Mouse (Mus musculus): ENCODE data around the gene Dll1. TPM values are rescaled to one million over a fixed set of nuclear protein-coding genes. Genes with fewer than 3 reads are reported as not detected.

Gene Dll1
- polyA plus RNA-seq (2015; fragmentation: Nextera tagmentation; extraction: Ambion mirVana), result 4.5 and 6.4 TPM in 2 replicates

GRCm38 (mm10) chr17:15376494-15377181 lies at the start of gene Dll1:
Dll1 (minus strand) TSS chr17:15376872.
- no peak; the same call in 1 of the 2 replicates for ATAC-seq (ENCODE audit: borderline replicate concordance, extremely low read depth, low FRiP score, low TSS enrichment)
- WGBS, result 1% methylated on average over 36 of the region's 36 CpGs
- Histone ChIP-seq H3K4me1 (peaks cover 44% of the 10 kb centered on the region), H3K4me2 (peak within 1 kb of the TSS; percentile 100), H3K9ac (peak within 1 kb of the TSS; percentile 53), H3K27me3 (peaks cover 83% of the 10 kb centered on the region), H3K9me3 (no peaks in the 10 kb centered on the region), H3K36me3 (no peaks in the 10 kb centered on the region), H3K27ac (peak within 1 kb of the TSS; percentile 52; the same call in 1 of the 2 replicates), H3K4me3 (peak within 1 kb of the TSS; percentile 55)

- Histone ChIP-seq H3K36me3 (peaks cover 68% of the 10 kb centered on the region), H3K4me1 (no peaks in the 10 kb centered on the region), H3K27ac (no peak overlapping the region), H3K4me2 (no peak overlapping the region), H3K27me3 (no peaks in the 10 kb centered on the region), H3K4me3 (no peak overlapping the region), H3K9ac (no peak overlapping the region), H3K9me3 (no peaks in the 10 kb centered on the region)
- no peak for ATAC-seq (ENCODE audit: borderline replicate concordance, extremely low read depth, low FRiP score, low TSS enrichment)
- WGBS, result 85% methylated on average over 3 of the region's 3 CpGs
Observed at GRCm38 (mm10) chr17:15425931-15426330, 49.3 kb upstream of the Dll1 start.

- no peak overlapping the region for H3K27ac ChIP-seq
- H3K9ac ChIP-seq, result no peak overlapping the region
- no peaks in the 10 kb centered on the region for H3K4me1 ChIP-seq
- H3K4me2 ChIP-seq, result no peak overlapping the region
- 54% methylated on average over 8 of the region's 8 CpGs for WGBS
- no peak for ATAC-seq (ENCODE audit: borderline replicate concordance, extremely low read depth, low FRiP score, low TSS enrichment)
- no peak overlapping the region for H3K4me3 ChIP-seq
- peaks cover 70% of the 10 kb centered on the region for H3K36me3 ChIP-seq
- H3K27me3 ChIP-seq, result no peaks in the 10 kb centered on the region
- H3K9me3 ChIP-seq, result no peaks in the 10 kb centered on the region
Observed at GRCm38 (mm10) chr17:15423080-15423765, 46.6 kb upstream of the Dll1 start.

GRCm38 (mm10) chr17:15422666-15423065 lies 46.0 kb upstream of the Dll1 start:
- Histone ChIP-seq H3K9ac (no peak overlapping the region), H3K27me3 (no peaks in the 10 kb centered on the region), H3K9me3 (no peaks in the 10 kb centered on the region), H3K4me2 (no peak overlapping the region), H3K4me3 (no peak overlapping the region), H3K27ac (no peak overlapping the region), H3K36me3 (peaks cover 74% of the 10 kb centered on the region), H3K4me1 (no peaks in the 10 kb centered on the region)
- ATAC-seq (ENCODE audit: borderline replicate concordance, extremely low read depth, low FRiP score, low TSS enrichment), result no peak
- 90% methylated on average over 9 of the region's 9 CpGs for WGBS

GRCm38 (mm10) chr17:15421446-15421845 lies 44.8 kb upstream of the Dll1 start:
- H3K9me3 ChIP-seq, result no peaks in the 10 kb centered on the region
- no peak overlapping the region for H3K27ac ChIP-seq
- ATAC-seq (ENCODE audit: borderline replicate concordance, extremely low read depth, low FRiP score, low TSS enrichment), result no peak
- WGBS, result 96% methylated on average over 6 of the region's 6 CpGs
- peaks cover 78% of the 10 kb centered on the region for H3K36me3 ChIP-seq
- H3K27me3 ChIP-seq, result no peaks in the 10 kb centered on the region
- no peak overlapping the region for H3K4me2 ChIP-seq
- H3K4me3 ChIP-seq, result no peak overlapping the region
- no peak overlapping the region for H3K9ac ChIP-seq
- no peaks in the 10 kb centered on the region for H3K4me1 ChIP-seq

- 92% methylated on average over 8 of the region's 8 CpGs for WGBS
- H3K4me2 ChIP-seq, result no peak overlapping the region
- no peak overlapping the region for H3K27ac ChIP-seq
- no peaks in the 10 kb centered on the region for H3K27me3 ChIP-seq
- no peak overlapping the region for H3K4me3 ChIP-seq
- no peak overlapping the region for H3K9ac ChIP-seq
- no peaks in the 10 kb centered on the region for H3K4me1 ChIP-seq
- H3K36me3 ChIP-seq, result peaks cover 78% of the 10 kb centered on the region
- no peak for ATAC-seq (ENCODE audit: borderline replicate concordance, extremely low read depth, low FRiP score, low TSS enrichment)
- H3K9me3 ChIP-seq, result no peaks in the 10 kb centered on the region
Observed at GRCm38 (mm10) chr17:15420021-15420603, 43.4 kb upstream of the Dll1 start.

GRCm38 (mm10) chr17:15419534-15419933 lies 42.9 kb upstream of the Dll1 start:
- Histone ChIP-seq H3K36me3 (peaks cover 77% of the 10 kb centered on the region), H3K4me1 (no peaks in the 10 kb centered on the region), H3K4me3 (no peak overlapping the region), H3K9ac (no peak overlapping the region), H3K27me3 (no peaks in the 10 kb centered on the region), H3K9me3 (no peaks in the 10 kb centered on the region), H3K4me2 (no peak overlapping the region), H3K27ac (no peak overlapping the region)
- no peak for ATAC-seq (ENCODE audit: borderline replicate concordance, extremely low read depth, low FRiP score, low TSS enrichment)
- WGBS, result 82% methylated on average over 8 of the region's 8 CpGs

- no peak overlapping the region for H3K9ac ChIP-seq
- no peaks in the 10 kb centered on the region for H3K9me3 ChIP-seq
- no peak for ATAC-seq (ENCODE audit: borderline replicate concordance, extremely low read depth, low FRiP score, low TSS enrichment)
- H3K27me3 ChIP-seq, result no peaks in the 10 kb centered on the region
- H3K4me1 ChIP-seq, result no peaks in the 10 kb centered on the region
- WGBS, result 87% methylated on average over 12 of the region's 12 CpGs
- H3K4me2 ChIP-seq, result no peak overlapping the region
- peaks cover 62% of the 10 kb centered on the region for H3K36me3 ChIP-seq
- H3K27ac ChIP-seq, result no peak overlapping the region
- H3K4me3 ChIP-seq, result no peak overlapping the region
Observed at GRCm38 (mm10) chr17:15416596-15417215, 40.0 kb upstream of the Dll1 start.

GRCm38 (mm10) chr17:15410861-15411260 lies 34.2 kb upstream of the Dll1 start:
- H3K9me3 ChIP-seq, result no peaks in the 10 kb centered on the region
- no peak overlapping the region for H3K9ac ChIP-seq
- ATAC-seq (ENCODE audit: borderline replicate concordance, extremely low read depth, low FRiP score, low TSS enrichment), result no peak
- peaks cover 58% of the 10 kb centered on the region for H3K36me3 ChIP-seq
- 100% methylated on average over 1 of the region's 1 CpGs for WGBS
- no peaks in the 10 kb centered on the region for H3K4me1 ChIP-seq
- no peak overlapping the region for H3K27ac ChIP-seq
- H3K4me2 ChIP-seq, result no peak overlapping the region
- no peak overlapping the region for H3K4me3 ChIP-seq
- no peaks in the 10 kb centered on the region for H3K27me3 ChIP-seq

- no peak overlapping the region for H3K27ac ChIP-seq
- H3K4me2 ChIP-seq, result no peak overlapping the region
- H3K4me1 ChIP-seq, result no peaks in the 10 kb centered on the region
- H3K36me3 ChIP-seq, result peaks cover 55% of the 10 kb centered on the region
- no peaks in the 10 kb centered on the region for H3K27me3 ChIP-seq
- 91% methylated on average over 10 of the region's 10 CpGs for WGBS
- no peak for ATAC-seq (ENCODE audit: borderline replicate concordance, extremely low read depth, low FRiP score, low TSS enrichment)
- H3K9me3 ChIP-seq, result no peaks in the 10 kb centered on the region
- no peak overlapping the region for H3K4me3 ChIP-seq
- no peak overlapping the region for H3K9ac ChIP-seq
Observed at GRCm38 (mm10) chr17:15409261-15409660, 32.6 kb upstream of the Dll1 start.

GRCm38 (mm10) chr17:15406576-15406975 lies 29.9 kb upstream of the Dll1 start:
- H3K36me3 ChIP-seq, result peaks cover 67% of the 10 kb centered on the region
- WGBS, result 75% methylated on average over 2 of the region's 2 CpGs

GRCm38 (mm10) chr17:15401716-15402115 lies 25.0 kb upstream of the Dll1 start:
- H3K9ac ChIP-seq, result no peak overlapping the region
- H3K4me1 ChIP-seq, result peaks cover 9% of the 10 kb centered on the region
- H3K36me3 ChIP-seq, result peaks cover 31% of the 10 kb centered on the region
- H3K4me2 ChIP-seq, result no peak overlapping the region
- no peak overlapping the region for H3K27ac ChIP-seq
- no peaks in the 10 kb centered on the region for H3K9me3 ChIP-seq
- ATAC-seq (ENCODE audit: borderline replicate concordance, extremely low read depth, low FRiP score, low TSS enrichment), result no peak
- H3K4me3 ChIP-seq, result no peak overlapping the region
- 95% methylated on average over 17 of the region's 17 CpGs for whole genome bisulfite sequencing
- no peaks in the 10 kb centered on the region for H3K27me3 ChIP-seq

More at GRCm38 (mm10) chr17:15406576-15406975, 29.9 kb upstream of the Dll1 start:
- Histone ChIP-seq H3K4me3 (no peak overlapping the region), H3K9ac (no peak overlapping the region), H3K9me3 (no peaks in the 10 kb centered on the region), H3K27me3 (no peaks in the 10 kb centered on the region), H3K27ac (no peak overlapping the region), H3K4me2 (no peak overlapping the region), H3K4me1 (no peaks in the 10 kb centered on the region)
- no peak for ATAC-seq (ENCODE audit: borderline replicate concordance, extremely low read depth, low FRiP score, low TSS enrichment)

Measured in lung, embryonic 15.5 days (tissue).